Mouse (Mus musculus) stomach, embryonic 15.5 days (tissue): ENCODE measurements at regions not wholly inside any gene's neighbourhood (a gene's known extent, or its start where the extent isn't known, plus 50 kb on each side); places are given as distances from the start of the nearest gene placed in this dataset.
A peak's percentile ranks its signal among the peaks of the same experiment; 100 is the strongest.
"Not testable (repeated sequence)": the region's sequence is repeated elsewhere in the genome, so short reads cannot be mapped to it uniquely, and the experiment has no call there.

Experiments used
- ATAC-seq: fragments of 200-750 bp; cut with Nextera tagmentation; 2 replicates; pipeline ENCODE4 v1.8.0; 2017; ENCODE audit warnings: low read depth, moderate number of reproducible peaks, moderate TSS enrichment; ENCODE audit not compliant: insufficient read depth, low FRiP score
- H3K27ac ChIP-seq: fragments of 300-500 bp; sonication (generic); 2 replicates; pipeline ENCODE4 v1.5.1; 2015; ENCODE audit warnings: mild to moderate bottlenecking, inconsistent platforms
- H3K27me3 ChIP-seq: fragments of 300-500 bp; sonication (generic); replicated peaks from 2 replicates; pipeline ENCODE4 v1.6.1; 2015; ENCODE audit warnings: inconsistent platforms
- H3K36me3 ChIP-seq: fragments of 300-500 bp; sonication (generic); 2 replicates; pipeline ENCODE4 v1.6.1; 2015; ENCODE audit warnings: inconsistent platforms
- H3K4me1 ChIP-seq: fragments of 300-500 bp; sonication (generic); 2 replicates; pipeline ENCODE4 v1.6.1; 2015; ENCODE audit warnings: inconsistent platforms
- H3K4me2 ChIP-seq: fragments of 300-500 bp; sonication (generic); 2 replicates; pipeline ENCODE4 v1.6.1; 2015; ENCODE audit warnings: mild to moderate bottlenecking, inconsistent platforms
- H3K4me3 ChIP-seq: fragments of 300-500 bp; sonication (generic); replicated peaks from 2 replicates; pipeline ENCODE4 v1.5.1; 2015; ENCODE audit warnings: inconsistent platforms
- H3K9ac ChIP-seq: fragments of 300-500 bp; sonication (generic); 2 replicates; pipeline ENCODE4 v1.6.1; 2015; ENCODE audit warnings: inconsistent platforms
- H3K9me3 ChIP-seq: fragments of 300-500 bp; sonication (generic); 2 replicates; pipeline ENCODE4 v1.6.1; 2016; ENCODE audit warnings: inconsistent platforms
- WGBS: fragments of 180-500 bp; shearing (Covaris S2); methylation state at CpG from one replicate; pipeline ENCODE4 v1.1.7; 2015; 5-methylcytosine and 5-hydroxymethylcytosine counted together

DNA sequence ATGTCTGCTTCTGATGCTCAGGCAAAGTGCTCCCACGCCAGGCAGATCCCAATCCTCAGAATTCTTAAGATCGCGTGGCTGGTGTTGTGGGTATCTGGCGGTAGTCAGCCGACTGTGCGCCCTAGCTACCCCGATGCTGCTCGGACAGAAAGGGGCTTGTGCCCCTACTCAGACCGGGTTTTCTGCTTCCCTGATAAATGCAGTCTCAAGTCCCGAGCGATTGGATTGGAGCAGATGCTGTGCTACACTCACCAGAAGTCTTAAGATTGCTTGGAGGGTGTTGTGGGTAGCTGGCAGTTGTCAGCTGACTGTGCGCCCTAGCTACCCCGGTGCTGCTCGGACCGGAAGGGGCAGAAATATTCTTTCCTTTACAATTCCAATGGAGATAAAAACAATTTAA lies 99.3 kb downstream of the Gm7489 start:
- not testable (repeated sequence) for H3K4me2 ChIP-seq, H3K27me3 ChIP-seq, H3K9ac ChIP-seq, H3K9me3 ChIP-seq, H3K27ac ChIP-seq, H3K36me3 ChIP-seq, H3K4me1 ChIP-seq, ATAC-seq, H3K4me3 ChIP-seq
- 91% methylated on average over 15 of the region's 15 CpGs for WGBS

DNA sequence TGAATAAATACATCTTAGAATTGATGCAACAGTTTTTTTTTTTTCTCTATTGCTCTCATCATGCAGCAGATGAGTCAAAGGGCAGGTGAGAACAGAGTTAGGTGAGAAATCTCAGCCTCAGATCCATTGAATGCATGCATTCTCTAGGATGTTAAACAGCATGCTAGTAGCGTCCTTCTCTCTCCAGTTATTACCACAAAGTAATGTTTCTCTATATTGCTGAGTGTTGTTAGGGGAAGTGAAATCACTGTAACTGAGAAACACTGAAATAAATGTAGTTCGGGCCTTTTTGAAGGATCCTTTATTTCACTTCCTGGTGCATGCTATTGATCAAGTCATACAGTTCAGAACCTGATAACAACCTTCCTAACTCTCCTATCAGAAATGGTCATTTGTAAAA lies 105.2 kb downstream of the Gm7489 start:
- Histone ChIP-seq H3K4me2 (no peak overlapping the region), H3K27me3 (no peaks in the 10 kb centered on the region), H3K9me3 (no peaks in the 10 kb centered on the region), H3K4me3 (no peak overlapping the region), H3K27ac (no peak overlapping the region), H3K4me1 (no peaks in the 10 kb centered on the region), H3K9ac (no peak overlapping the region), H3K36me3 (no peaks in the 10 kb centered on the region)
- no peak for ATAC-seq
- WGBS = 72% methylated on average over 2 of the region's 2 CpGs

DNA sequence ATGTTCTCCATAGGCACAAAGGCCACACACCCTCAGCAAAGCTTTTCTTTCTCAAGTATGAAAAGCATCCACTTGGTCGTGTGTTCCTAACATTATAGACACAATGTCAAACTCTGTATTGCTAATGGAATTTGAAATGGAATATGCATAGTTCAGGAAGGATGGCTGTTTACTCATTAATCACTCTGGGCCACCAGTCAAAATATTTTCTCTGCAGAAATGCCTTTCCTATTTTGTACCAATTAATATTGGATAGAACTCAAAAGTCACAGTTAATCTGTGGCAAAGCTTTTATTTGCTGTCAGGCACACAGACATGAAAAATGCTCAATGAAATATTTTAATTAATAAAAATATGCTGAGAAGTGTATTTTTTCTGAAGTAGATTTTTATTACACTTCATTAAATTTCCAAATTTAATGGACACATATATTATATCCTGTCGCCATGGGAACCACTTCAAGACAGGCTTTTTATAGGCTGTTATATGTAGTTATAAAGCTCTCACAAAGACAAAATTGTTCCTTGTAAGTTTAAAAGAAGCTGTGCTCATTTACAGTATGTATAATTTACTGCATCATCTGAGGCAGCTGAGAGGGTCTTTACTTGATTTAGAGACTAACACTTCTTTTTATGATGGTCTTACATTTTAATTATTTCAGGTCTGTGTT lies 110.6 kb downstream of the Gm7489 start:
- no peak overlapping the region for H3K27ac ChIP-seq
- WGBS = 54% methylated on average over 2 of the region's 2 CpGs
- no peak overlapping the region for H3K4me3 ChIP-seq
- no peaks in the 10 kb centered on the region for H3K4me1 ChIP-seq
- ATAC-seq = no peak
- H3K9me3 ChIP-seq = no peaks in the 10 kb centered on the region
- no peak overlapping the region for H3K9ac ChIP-seq
- no peaks in the 10 kb centered on the region for H3K27me3 ChIP-seq
- H3K36me3 ChIP-seq = no peaks in the 10 kb centered on the region
- no peak overlapping the region for H3K4me2 ChIP-seq

DNA sequence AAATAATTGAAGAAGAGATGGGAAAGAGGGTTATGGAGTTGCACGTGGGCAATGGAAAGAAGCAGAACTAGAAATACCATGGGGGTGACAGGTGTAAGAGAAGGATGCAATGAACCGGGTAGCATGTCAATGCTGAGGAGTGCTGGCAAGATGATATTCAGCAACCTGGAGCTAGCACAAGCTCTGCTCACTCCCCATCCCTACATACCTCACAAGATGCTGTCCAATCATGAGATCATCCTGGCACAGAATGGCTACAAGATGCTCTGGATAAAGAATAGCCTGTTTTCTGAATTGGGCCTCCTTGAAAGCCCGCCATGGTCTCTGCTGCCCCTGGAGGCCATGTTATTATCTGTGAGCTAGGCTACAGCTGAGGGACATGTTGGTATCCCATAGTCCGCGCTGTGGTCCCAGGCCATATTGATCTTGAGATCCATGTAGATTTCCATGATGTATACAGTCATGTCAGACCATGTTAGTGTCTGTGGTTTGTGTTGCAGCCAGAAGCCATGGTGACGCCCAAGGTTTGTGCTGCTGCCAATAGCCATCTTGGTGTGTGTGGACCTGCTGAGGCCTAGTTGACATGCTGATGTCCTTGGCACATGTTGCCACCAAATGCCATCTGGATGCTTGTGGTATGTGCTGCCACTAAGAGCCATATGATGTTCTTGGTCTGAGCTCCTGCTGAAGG lies 114.0 kb downstream of the Gm7489 start:
- H3K9ac ChIP-seq = no peak overlapping the region
- no peaks in the 10 kb centered on the region for H3K36me3 ChIP-seq
- no peak overlapping the region for H3K4me2 ChIP-seq
- H3K4me3 ChIP-seq = no peak overlapping the region
- H3K27me3 ChIP-seq = no peaks in the 10 kb centered on the region
- no peaks in the 10 kb centered on the region for H3K9me3 ChIP-seq
- WGBS = 90% methylated on average over 6 of the region's 6 CpGs
- no peaks in the 10 kb centered on the region for H3K4me1 ChIP-seq
- H3K27ac ChIP-seq = no peak overlapping the region
- no peak for ATAC-seq

DNA sequence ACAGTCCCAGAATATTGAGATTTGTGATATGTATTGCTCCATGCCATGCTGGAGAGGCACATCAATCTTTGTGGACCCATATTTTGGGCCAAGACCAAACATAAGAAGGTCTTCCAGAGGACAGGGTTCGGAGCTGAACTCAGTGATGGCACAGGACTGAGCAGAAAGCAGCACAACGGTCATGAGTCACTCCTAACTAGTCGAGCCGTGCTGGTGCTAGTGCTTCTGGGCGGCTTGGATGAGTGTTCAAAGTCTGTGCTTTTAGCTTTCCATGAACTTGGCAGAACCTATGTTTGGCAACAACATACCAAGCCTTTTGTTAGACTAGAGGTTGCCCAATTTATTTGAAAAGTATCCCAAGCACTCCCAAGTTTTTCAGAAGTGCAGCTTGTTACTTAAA lies 149.1 kb downstream of the Gm7489 start:
- Histone ChIP-seq H3K4me1 (no peaks in the 10 kb centered on the region), H3K4me3 (no peak overlapping the region), H3K9ac (no peak overlapping the region), H3K9me3 (no peaks in the 10 kb centered on the region), H3K27me3 (no peaks in the 10 kb centered on the region), H3K27ac (no peak overlapping the region), H3K36me3 (no peaks in the 10 kb centered on the region), H3K4me2 (no peak overlapping the region)
- no peak for ATAC-seq
- 84% methylated on average over 5 of the region's 5 CpGs for WGBS

DNA sequence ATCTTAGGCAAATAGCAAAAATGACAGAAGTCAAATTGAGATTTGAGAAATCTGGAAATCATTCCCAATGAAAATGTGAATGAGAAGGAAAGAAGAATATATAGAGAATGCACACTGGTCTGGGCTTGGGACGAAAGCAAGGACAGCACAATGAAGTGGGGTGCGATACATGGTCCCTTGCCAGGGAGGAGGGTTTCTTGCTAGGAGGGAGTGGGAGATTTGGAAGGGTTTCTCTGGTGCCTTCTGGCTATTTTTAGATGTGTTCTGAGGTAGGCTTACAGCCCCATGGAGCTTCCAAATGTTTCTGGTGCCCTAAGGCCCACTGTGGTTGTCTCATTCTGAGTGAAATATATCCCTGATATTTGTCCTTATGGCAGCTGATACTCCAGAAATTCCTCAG lies 166.0 kb downstream of the Gm7489 start:
- Histone ChIP-seq H3K36me3 (no peaks in the 10 kb centered on the region), H3K27me3 (no peaks in the 10 kb centered on the region), H3K4me2 (no peak overlapping the region), H3K27ac (no peak overlapping the region), H3K4me1 (no peaks in the 10 kb centered on the region), H3K9me3 (no peaks in the 10 kb centered on the region), H3K9ac (no peak overlapping the region), H3K4me3 (no peak overlapping the region)
- ATAC-seq = no peak
- WGBS = 79% methylated on average over 2 of the region's 2 CpGs

DNA sequence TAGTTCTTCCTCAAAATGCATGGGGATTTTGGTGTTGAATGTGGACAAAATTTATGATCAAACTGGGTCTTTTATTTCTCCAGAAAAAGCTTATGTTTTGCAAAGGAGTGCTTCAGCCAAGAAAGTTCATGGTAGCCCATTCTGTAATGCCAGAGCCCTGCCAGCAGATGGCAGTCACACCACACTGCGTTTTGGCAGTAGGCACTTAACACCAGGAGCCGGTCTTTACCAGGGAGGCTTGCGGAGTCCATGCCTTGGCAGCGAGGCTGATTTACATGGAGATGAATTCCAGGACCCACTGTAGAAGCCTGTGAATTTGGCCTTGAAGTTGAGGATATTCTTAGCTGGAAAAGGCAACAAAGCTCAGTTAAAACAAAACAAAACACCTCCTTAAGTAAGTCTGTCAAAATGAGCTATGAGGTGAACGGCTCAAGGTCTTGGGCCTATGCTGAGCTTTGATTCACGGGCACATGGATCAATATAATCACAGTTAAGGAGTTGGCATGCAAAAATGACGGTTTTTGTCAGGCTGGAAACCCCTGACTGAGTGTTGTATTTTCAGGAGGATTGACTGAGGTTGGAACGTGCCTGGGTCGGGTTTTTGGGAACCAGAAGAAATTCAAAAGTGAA lies 185.4 kb downstream of the Gm7489 start:
- Histone ChIP-seq H3K9me3 (no peaks in the 10 kb centered on the region), H3K4me1 (no peaks in the 10 kb centered on the region), H3K36me3 (no peaks in the 10 kb centered on the region), H3K9ac (no peak overlapping the region), H3K27ac (no peak overlapping the region), H3K4me3 (no peak overlapping the region), H3K4me2 (no peak overlapping the region), H3K27me3 (no peaks in the 10 kb centered on the region)
- WGBS = 26% methylated on average over 9 of the region's 9 CpGs
- no peak for ATAC-seq

DNA sequence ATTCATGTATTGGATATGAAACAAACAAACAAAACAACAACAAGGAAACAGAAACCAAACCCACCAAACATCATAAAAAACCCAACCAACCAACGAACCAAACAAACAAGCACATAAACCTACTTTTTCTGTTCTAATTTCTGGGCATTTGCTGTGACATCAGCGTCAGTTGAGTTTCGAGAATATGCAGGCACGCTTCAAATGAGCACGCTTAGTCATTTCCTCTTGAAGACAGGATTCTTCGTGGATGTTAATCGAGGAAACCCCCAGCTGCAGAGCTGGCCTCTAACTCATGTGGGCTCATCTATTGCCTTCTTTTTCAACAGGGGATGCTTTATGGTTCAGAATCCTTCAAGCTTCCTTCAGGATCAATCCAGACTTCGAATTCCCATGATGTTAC lies 187.0 kb downstream of the Gm7489 start:
- Histone ChIP-seq H3K9me3 (no peaks in the 10 kb centered on the region), H3K4me3 (no peak overlapping the region), H3K4me2 (no peak overlapping the region), H3K4me1 (no peaks in the 10 kb centered on the region), H3K27me3 (no peaks in the 10 kb centered on the region), H3K9ac (no peak overlapping the region), H3K36me3 (no peaks in the 10 kb centered on the region), H3K27ac (0 out of 2 replicates have a peak overlapping the region, but pooled peaks have one; percentile 3)
- 44% methylated on average over 8 of the region's 8 CpGs for WGBS
- ATAC-seq = no peak

DNA sequence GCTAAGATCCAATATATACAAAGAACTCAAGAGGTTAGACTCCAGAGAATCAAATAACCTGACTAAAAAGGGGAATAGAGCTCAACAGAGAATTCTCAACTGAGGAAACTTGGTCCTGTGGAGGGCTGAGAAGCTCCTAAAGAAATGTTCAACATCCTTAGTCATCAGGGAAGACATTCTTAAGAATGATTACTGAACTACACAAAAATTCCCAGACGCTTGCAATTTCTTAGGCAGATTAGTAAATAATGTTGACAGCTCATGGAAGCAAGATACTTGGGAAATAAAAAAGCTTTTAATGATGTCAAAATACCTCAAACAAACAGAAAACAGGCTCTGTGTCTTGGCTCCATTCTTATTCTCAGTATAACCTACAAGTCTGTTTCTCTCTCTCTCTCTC lies 206.6 kb downstream of the Gm7489 start:
- Histone ChIP-seq H3K4me1 (no peaks in the 10 kb centered on the region), H3K9me3 (no peaks in the 10 kb centered on the region), H3K4me2 (no peak overlapping the region), H3K4me3 (no peak overlapping the region), H3K9ac (no peak overlapping the region), H3K36me3 (no peaks in the 10 kb centered on the region), H3K27me3 (no peaks in the 10 kb centered on the region), H3K27ac (no peak overlapping the region)
- 42% methylated on average over 1 of the region's 1 CpGs for WGBS
- no peak for ATAC-seq

DNA sequence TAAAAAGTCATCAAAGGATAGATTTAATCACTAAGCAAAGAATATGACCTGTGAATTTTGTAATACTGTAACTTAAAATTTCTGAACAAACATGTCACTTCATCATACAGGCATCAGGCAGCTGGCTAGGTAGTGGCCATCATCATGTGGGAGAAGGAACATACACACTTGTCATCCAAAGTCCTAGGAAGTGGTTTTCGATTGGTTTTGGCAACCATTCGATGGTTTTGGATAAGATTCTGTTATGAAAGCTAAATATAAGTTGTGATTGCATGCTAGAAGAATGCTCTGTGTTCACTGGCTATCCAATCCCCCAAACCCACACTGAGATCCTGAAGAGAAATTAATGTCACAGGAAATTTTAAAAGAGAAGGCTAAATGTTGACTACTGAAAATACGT lies 207.7 kb downstream of the Gm7489 start:
- Histone ChIP-seq H3K4me3 (no peak overlapping the region), H3K9me3 (no peaks in the 10 kb centered on the region), H3K9ac (no peak overlapping the region), H3K4me1 (no peaks in the 10 kb centered on the region), H3K4me2 (no peak overlapping the region), H3K36me3 (no peaks in the 10 kb centered on the region), H3K27ac (no peak overlapping the region), H3K27me3 (no peaks in the 10 kb centered on the region)
- WGBS = 76% methylated on average over 3 of the region's 3 CpGs
- no peak for ATAC-seq

DNA sequence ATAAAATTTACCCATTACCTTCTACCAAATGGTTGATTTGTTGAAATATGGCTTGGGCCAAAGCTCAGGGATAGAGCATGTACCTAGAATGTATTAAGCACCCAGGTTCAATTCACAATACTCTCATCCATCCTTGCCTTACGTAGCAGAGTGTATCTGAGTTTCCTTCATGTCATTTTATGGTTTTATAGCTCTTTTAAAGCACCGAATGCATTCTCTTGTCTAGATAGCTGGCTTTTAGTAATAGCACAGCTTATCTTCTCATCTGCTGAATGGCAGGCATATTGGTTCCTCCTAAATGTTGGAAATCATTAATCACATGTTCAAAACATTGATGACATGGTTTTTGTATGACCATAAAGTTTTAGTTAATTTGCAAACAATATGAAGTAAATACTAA lies 212.8 kb downstream of the Gm7489 start:
- Histone ChIP-seq H3K4me3 (no peak overlapping the region), H3K4me2 (no peak overlapping the region), H3K9me3 (no peaks in the 10 kb centered on the region), H3K36me3 (no peaks in the 10 kb centered on the region), H3K27ac (no peak overlapping the region), H3K9ac (no peak overlapping the region), H3K4me1 (no peaks in the 10 kb centered on the region), H3K27me3 (no peaks in the 10 kb centered on the region)
- ATAC-seq = no peak
- WGBS = 67% methylated on average over 2 of the region's 2 CpGs

DNA sequence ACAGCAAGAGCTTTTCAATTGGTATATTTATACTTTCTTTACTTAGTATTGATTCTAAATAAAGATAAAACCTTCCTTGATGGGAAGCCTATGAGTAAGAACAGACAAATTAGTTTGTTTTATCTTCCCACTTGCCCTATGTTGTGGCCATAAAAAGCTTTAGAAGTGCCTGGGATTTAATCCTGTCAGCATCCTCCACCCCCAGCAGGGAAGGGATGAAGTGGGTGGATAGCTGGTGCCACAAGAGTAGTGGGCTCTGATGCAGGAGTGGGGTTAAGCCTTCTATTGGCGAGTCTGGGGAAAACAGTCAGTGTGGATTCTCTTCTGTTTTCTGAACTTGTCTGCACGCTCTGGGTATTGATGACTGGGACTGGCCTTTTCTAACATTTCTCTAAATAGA lies 227.7 kb downstream of the Gm7489 start:
- H3K36me3 ChIP-seq = no peaks in the 10 kb centered on the region
- no peak overlapping the region for H3K4me3 ChIP-seq
- ATAC-seq = no peak
- no peaks in the 10 kb centered on the region for H3K9me3 ChIP-seq
- H3K9ac ChIP-seq = no peak overlapping the region
- H3K4me1 ChIP-seq = no peaks in the 10 kb centered on the region
- no peak overlapping the region for H3K4me2 ChIP-seq
- WGBS = 53% methylated on average over 2 of the region's 2 CpGs
- H3K27me3 ChIP-seq = no peaks in the 10 kb centered on the region
- H3K27ac ChIP-seq = no peak overlapping the region
